Mouse (Mus musculus): ENCODE measurements around the gene Gdpd3. TPM values are rescaled to one million over a fixed set of nuclear protein-coding genes. Genes with fewer than 3 reads are reported as not detected.

The Gdpd3 gene
- total RNA-seq, 2 experiments from 2014 or later, result 1.6 to 2.1 TPM

Other genes with a start within 250 kb of the Gdpd3 start
- 100 to 1,000 TPM; 130 to 139 TPM for gene Eif3c, start 199.9 kb upstream of the Gdpd3 start, total RNA-seq (2021)
- gene Apobr, start 181.4 kb upstream of the Gdpd3 start, total RNA-seq (2021), result under 1 TPM; 0.28 to 0.86 TPM
- gene Cln3, start 180.5 kb upstream of the Gdpd3 start, total RNA-seq (2021), result 10 to 100 TPM; 11.3 to 13.6 TPM
- not detected for gene Il27, start 171.4 kb upstream of the Gdpd3 start, total RNA-seq (2021)
- 1 to 10 TPM; 7.7 to 9.4 TPM for gene Nupr1, start 135.5 kb upstream of the Gdpd3 start, total RNA-seq (2021)
- 10 to 100 TPM; 25.9 to 27.2 TPM for gene Sgf29, start 117.0 kb upstream of the Gdpd3 start, total RNA-seq (2021)
- 10 to 100 TPM; 28.5 to 32.3 TPM for gene Sult1a1, start 89.9 kb upstream of the Gdpd3 start, total RNA-seq (2021)
- 10 to 100 TPM; 43.0 to 49.7 TPM for gene Bola2, start 70.9 kb upstream of the Gdpd3 start, total RNA-seq (2021)
- gene Slx1b, start 70.5 kb upstream of the Gdpd3 start, total RNA-seq (2021), result 1 to 10 TPM; 4.3 to 4.5 TPM
- 10 to 100 TPM; 10.6 to 10.8 TPM for gene Coro1a, start 58.5 kb upstream of the Gdpd3 start, total RNA-seq (2021)
- gene Mapk3, start 6.7 kb upstream of the Gdpd3 start, total RNA-seq (2021), result 10 to 100 TPM; 56.5 to 59.8 TPM
- gene Ypel3, start 10.6 kb downstream of the Gdpd3 start, total RNA-seq (2021), result 10 to 100 TPM; 63.7 to 74.0 TPM
- gene Tbx6, start 15.1 kb downstream of the Gdpd3 start, total RNA-seq (2021), result under 1 TPM; 0.34 to 0.70 TPM
- gene Ppp4c, start 26.2 kb downstream of the Gdpd3 start, total RNA-seq (2021), result 10 to 100 TPM; 32.7 to 33.1 TPM
- gene Fam57b, start 31.3 kb downstream of the Gdpd3 start, total RNA-seq (2021), result 10 to 100 TPM in 1 of 2 experiments, 1 to 10 TPM in 1; 8.9 to 10.4 TPM
- gene 4930451I11Rik, start 65.3 kb downstream of the Gdpd3 start, total RNA-seq (2021), result not detected
- not detected for gene Doc2a, start 81.1 kb downstream of the Gdpd3 start, total RNA-seq (2021)
- gene Hirip3, start 95.6 kb downstream of the Gdpd3 start, total RNA-seq (2021), result 1 to 10 TPM; 5.1 to 5.5 TPM
- gene Ino80e, start 96.0 kb downstream of the Gdpd3 start, total RNA-seq (2021), result 10 to 100 TPM; 17.7 to 18.9 TPM
- gene Taok2, start 118.4 kb downstream of the Gdpd3 start, total RNA-seq (2021), result 10 to 100 TPM; 43.6 to 44.6 TPM
- gene Tmem219, start 156.6 kb downstream of the Gdpd3 start, total RNA-seq (2021), result 10 to 100 TPM in 1 of 2 experiments, 1 to 10 TPM in 1; 7.6 to 11.5 TPM
- gene Kctd13, start 162.5 kb downstream of the Gdpd3 start, total RNA-seq (2021), result 1 to 10 TPM; 5.3 to 6.8 TPM
- not detected for gene Asphd1, start 183.2 kb downstream of the Gdpd3 start, total RNA-seq (2021)
- 10 to 100 TPM in 1 of 2 experiments, 1 to 10 TPM in 1; 8.3 to 11.4 TPM for gene Sez6l2, start 184.2 kb downstream of the Gdpd3 start, total RNA-seq (2021)
- 10 to 100 TPM; 52.0 to 56.6 TPM for gene Cdipt, start 209.6 kb downstream of the Gdpd3 start, total RNA-seq (2021)
- gene Cdiptos, start 209.8 kb downstream of the Gdpd3 start, total RNA-seq (2021), result under 1 TPM in 1 of 2 experiments, not detected in 1; 0.25 TPM
- gene Mvp, start 248.3 kb downstream of the Gdpd3 start, total RNA-seq (2021), result 10 to 100 TPM; 44.9 to 47.3 TPM

All from heart, postnatal 25 days (tissue).